Mouse (Mus musculus) lung, embryonic 14.5 days (tissue): ENCODE results near the gene Sntb2. TPM values are rescaled to one million over a fixed set of nuclear protein-coding genes. Genes with fewer than 3 reads are reported as not detected.
"Not testable (repeated sequence)": the region's sequence is repeated elsewhere in the genome, so short reads cannot be mapped to it uniquely, and the experiment has no call there.

Source experiments
- ATAC-seq: fragments of 200-750 bp; cut with Nextera tagmentation; 2 replicates; pipeline ENCODE4 v1.8.0; 2017; ENCODE audit warnings: mild to moderate bottlenecking, moderate TSS enrichment, moderate library complexity; ENCODE audit not compliant: insufficient read depth
- DNase-seq: peaks from one replicate; pipeline ENCODE4 v3.0.0-alpha.2; 2015
- H3K27ac ChIP-seq: fragments of 300-500 bp; sonication (generic); 2 replicates; pipeline ENCODE4 v1.5.1; 2014; ENCODE audit warnings: low read depth, mild to moderate bottlenecking, moderate library complexity
- H3K27me3 ChIP-seq: fragments of 300-500 bp; sonication (generic); 2 replicates; pipeline ENCODE4 v1.6.1; 2014; ENCODE audit warnings: low read length, control low read depth; ENCODE audit not compliant: insufficient read depth
- H3K36me3 ChIP-seq: fragments of 300-500 bp; sonication (generic); 2 replicates; pipeline ENCODE4 v1.6.1; 2014; ENCODE audit warnings: control low read depth; ENCODE audit not compliant: insufficient read depth
- H3K4me1 ChIP-seq: fragments of 300-500 bp; sonication (generic); 2 replicates; pipeline ENCODE4 v1.6.1; 2014; ENCODE audit warnings: antibody characterized with exemption, control low read depth; ENCODE audit not compliant: insufficient read depth
- H3K4me2 ChIP-seq: fragments of 300-500 bp; sonication (generic); 2 replicates; pipeline ENCODE4 v1.6.1; 2014; ENCODE audit warnings: mild to moderate bottlenecking
- H3K4me3 ChIP-seq: fragments of 300-500 bp; sonication (generic); 2 replicates; pipeline ENCODE4 v1.5.1; 2014; ENCODE audit warnings: low read depth, low read length
- H3K9ac ChIP-seq: fragments of 300-500 bp; sonication (generic); 2 replicates; pipeline ENCODE4 v1.6.1; 2014
- H3K9me3 ChIP-seq: fragments of 300-500 bp; sonication (generic); 2 replicates; pipeline ENCODE4 v1.6.1; 2016; ENCODE audit warnings: low read depth, low read length, control low read depth
- CTCF ChIP-seq: IDR thresholded peaks from 2 replicates; pipeline ENCODE4 v1.5.1; 2016; ENCODE audit warnings: antibody characterized with exemption, low read depth
- WGBS: fragments of 180-500 bp; shearing (Covaris S2); extraction: QIAGEN DNeasy Blood & Tissue Kit; methylation state at CpG from one replicate; pipeline ENCODE4 v1.1.7; 2014; 5-methylcytosine and 5-hydroxymethylcytosine counted together
- polyA plus RNA-seq: library from polyadenylated mRNA; unstranded; fragments of >200 nt; fragmentation: Nextera tagmentation; extraction: Ambion mirVana; gene quantifications from 2 replicates; pipeline ENCODE4 v1.2.1, GENCODE M21; 2014

The Sntb2 gene
- polyA plus RNA-seq, 1 experiment from 2014 or later, result 22.1 TPM

DNA sequence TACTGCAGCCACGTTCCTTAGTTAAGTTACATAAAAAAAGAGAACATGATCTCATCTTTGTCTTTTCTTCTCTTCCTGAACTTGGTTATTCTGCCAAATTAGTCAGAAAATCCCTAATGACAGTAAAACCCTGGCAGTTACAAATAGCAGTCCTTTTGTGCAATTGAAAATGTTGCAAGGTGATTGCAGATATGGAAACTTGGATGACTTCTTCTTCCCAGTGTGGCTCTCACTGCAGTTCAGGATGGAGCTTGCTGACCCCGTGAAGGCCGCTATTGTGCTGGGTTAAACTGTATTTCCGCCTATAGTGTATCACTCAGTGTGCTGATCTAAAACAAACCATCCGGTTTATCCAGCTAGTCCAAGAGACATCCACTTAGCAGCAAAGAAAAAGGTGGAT, 36.4 kb downstream of the Sntb2 start:
- Histone ChIP-seq H3K36me3 (no peaks in the 10 kb centered on the region), H3K27ac (no peak overlapping the region), H3K9ac (no peak overlapping the region), H3K27me3 (no peaks in the 10 kb centered on the region), H3K4me2 (no peak overlapping the region), H3K4me1 (0 out of 2 replicates have a peak, but pooled peaks cover 5% of the 10 kb centered on the region), H3K4me3 (no peak overlapping the region), H3K9me3 (no peaks in the 10 kb centered on the region)
- ATAC-seq (no peak), DNase-seq (peak; percentile 53)
- 50% methylated on average over 5 of the region's 5 CpGs for WGBS
- TF ChIP-seq CTCF, result no peak

DNA sequence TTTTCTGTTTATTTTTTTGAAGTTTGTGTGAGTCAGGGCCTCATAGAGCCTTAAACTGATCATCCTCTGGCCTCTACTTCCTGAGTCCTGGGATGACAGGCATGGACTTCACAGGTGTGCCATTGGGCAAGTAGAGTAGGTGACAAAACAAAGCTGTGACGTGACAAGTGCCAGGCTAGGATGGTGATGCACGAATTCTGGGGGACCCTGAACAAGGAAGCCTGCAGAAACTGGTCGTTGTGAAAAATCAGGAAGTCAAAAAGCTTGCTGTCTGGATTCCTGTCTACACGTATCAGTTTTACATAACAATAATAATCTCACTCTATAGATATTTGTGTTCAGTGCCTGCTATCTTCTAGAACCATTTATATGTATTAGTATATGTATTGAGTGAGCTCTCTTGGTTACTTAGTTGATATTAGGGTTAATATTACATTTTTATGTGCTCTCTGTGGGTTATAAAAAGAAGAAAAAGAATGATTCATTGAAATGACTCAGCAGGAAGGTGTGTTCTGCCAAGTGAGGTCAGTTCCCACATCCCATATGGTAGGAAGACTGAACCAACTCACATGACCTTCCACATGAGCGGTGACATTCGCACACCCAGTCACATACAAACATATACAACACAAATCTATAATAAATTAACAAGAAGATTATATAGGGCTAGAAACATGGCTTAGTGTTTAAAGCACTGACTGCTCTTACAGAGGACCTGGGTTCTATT, 37.2 kb downstream of the Sntb2 start:
- ATAC-seq, result no peak
- H3K36me3 ChIP-seq, result no peaks in the 10 kb centered on the region
- WGBS, result 65% methylated on average over 6 of the region's 6 CpGs
- no peak overlapping the region for H3K4me3 ChIP-seq
- 0 out of 2 replicates have a peak overlapping the region, but pooled peaks have one; percentile 31 for H3K27ac ChIP-seq
- no peak overlapping the region for H3K4me2 ChIP-seq
- 0 out of 2 replicates have a peak, but pooled peaks cover 5% of the 10 kb centered on the region for H3K4me1 ChIP-seq
- no peak for DNase-seq
- no peak for TF ChIP-seq CTCF
- H3K9me3 ChIP-seq, result no peaks in the 10 kb centered on the region
- H3K9ac ChIP-seq, result no peak overlapping the region
- no peaks in the 10 kb centered on the region for H3K27me3 ChIP-seq

DNA sequence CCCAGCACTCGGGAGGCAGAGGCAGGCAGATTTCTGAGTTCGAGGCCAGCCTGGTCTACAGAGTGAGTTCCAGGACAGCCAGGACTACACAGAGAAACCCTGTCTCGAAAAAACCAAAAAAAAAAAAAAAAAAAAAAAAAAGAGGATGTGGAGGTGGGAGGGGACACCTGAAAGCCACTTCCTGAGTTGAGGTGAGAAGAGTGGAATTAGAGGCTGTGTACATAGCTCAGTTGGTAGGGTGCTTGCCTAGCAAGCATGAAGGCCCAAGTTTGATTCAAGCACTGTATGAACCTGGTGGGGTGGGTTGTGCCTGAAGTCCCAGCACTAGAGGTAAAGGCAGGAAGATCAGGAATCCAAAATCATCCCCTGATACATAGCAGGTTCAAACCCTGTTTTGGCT, 38.0 kb downstream of the Sntb2 start:
- not testable (repeated sequence) for H3K27me3 ChIP-seq, H3K4me1 ChIP-seq, H3K36me3 ChIP-seq, DNase-seq, H3K4me3 ChIP-seq, H3K27ac ChIP-seq, H3K4me2 ChIP-seq, ATAC-seq, H3K9ac ChIP-seq, H3K9me3 ChIP-seq
- 95% methylated on average over 2 of the region's 3 CpGs for WGBS

DNA sequence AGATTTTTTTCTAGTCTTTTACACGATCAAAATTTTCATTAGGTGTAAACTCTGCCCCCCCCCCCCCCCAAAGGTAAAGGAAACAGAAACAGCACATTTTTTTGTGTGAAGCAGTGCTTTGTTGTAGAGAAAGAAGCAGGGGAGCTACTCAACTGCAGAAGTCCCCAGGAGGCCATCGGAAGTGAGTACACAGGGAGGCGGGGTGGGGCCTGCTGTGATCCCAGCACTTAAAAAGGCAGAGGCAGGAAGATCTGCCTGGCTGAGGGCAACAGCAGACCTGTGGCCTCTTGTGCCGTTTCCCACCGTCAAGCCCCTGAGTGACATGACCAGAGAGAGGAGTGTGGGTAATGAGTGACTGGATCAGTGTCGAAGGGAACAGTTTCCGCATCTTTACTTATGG, 39.2 kb downstream of the Sntb2 start:
- 67% methylated on average over 7 of the region's 7 CpGs for WGBS
- Histone ChIP-seq H3K4me1 (0 out of 2 replicates have a peak, but pooled peaks cover 3% of the 10 kb centered on the region), H3K4me2 (no peak overlapping the region), H3K36me3 (no peaks in the 10 kb centered on the region), H3K27me3 (no peaks in the 10 kb centered on the region), H3K27ac (no peak overlapping the region), H3K9me3 (no peaks in the 10 kb centered on the region), H3K9ac (no peak overlapping the region), H3K4me3 (no peak overlapping the region)
- DNase-seq (no peak), ATAC-seq (no peak)
- TF ChIP-seq CTCF, result no peak

DNA sequence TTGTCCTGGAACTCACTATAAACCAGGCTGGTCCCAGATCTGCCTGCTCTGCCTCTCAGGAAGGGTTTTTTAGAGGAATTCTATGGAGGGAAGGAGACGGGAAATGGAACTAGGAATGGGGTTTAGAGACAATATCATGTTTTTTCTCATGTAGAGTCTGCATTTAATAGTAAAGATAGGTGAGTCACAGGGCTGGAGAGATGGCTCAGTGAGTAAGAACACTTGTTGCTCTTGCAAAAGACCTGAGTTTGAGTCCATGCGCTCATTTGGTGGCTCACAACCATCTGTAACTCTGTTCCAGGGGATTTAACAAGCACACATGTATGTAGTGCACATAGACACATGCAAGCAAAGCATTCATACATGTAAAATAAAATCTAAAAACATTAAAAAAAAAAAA, 40.2 kb downstream of the Sntb2 start:
- ATAC-seq (no peak), DNase-seq (no peak)
- Histone ChIP-seq H3K4me2 (no peak overlapping the region), H3K27me3 (no peaks in the 10 kb centered on the region), H3K4me3 (no peak overlapping the region), H3K4me1 (no peaks in the 10 kb centered on the region), H3K36me3 (no peaks in the 10 kb centered on the region; the same call in 1 of the 2 replicates), H3K9me3 (no peaks in the 10 kb centered on the region), H3K9ac (no peak overlapping the region), H3K27ac (no peak overlapping the region)
- TF ChIP-seq CTCF, result no peak
- 89% methylated on average over 2 of the region's 2 CpGs for WGBS

DNA sequence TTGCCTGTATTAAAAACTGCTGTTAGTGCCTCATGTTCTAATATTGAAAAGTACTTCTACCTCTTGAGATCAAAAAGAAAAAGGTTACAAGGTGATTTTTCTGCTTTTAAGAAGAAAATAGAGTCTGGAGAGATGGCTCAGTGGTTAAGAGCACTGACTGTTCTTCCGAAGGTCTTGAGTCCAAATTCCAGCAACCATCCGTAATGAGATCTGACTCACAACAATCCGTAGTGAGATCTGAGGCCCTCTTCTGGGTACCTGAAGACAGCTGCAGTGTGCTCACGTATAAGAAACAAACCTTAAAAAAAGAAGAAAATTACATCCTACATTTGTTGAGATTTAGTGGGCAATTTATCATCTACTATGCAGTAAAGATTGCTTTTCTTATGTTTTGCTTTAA, 40.9 kb downstream of the Sntb2 start:
- Histone ChIP-seq H3K36me3 (peaks cover 4% of the 10 kb centered on the region), H3K27ac (no peak overlapping the region), H3K9ac (no peak overlapping the region), H3K4me2 (no peak overlapping the region), H3K27me3 (no peaks in the 10 kb centered on the region), H3K4me1 (no peaks in the 10 kb centered on the region), H3K9me3 (no peaks in the 10 kb centered on the region), H3K4me3 (no peak overlapping the region)
- 69% methylated on average over 4 of the region's 4 CpGs for WGBS
- no peak for ATAC-seq
- DNase-seq, result no peak
- TF ChIP-seq CTCF, result no peak

DNA sequence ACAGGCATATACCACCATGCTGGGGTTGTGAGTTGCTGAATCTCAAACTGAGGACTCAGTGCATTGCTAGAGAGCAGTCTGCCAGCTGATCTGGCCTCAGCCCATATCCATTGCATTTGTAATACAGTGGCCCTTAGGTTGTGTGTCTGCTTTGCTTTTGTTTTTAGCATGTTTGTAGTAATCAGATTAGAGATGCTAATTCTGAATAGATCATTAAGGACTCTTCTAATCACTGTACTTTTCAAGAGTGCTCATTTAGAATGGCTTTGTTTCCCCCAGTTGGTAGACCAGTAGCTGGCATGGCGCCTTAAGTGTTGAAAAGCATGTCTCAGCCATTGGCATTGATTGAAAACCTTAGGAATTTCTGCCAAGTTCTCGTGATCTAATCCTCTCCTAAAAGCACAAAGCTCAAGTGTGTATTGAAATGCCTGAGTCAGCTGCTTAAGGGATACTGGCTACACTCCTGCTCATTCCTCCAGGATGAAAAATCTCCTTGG, 43.3 kb downstream of the Sntb2 start:
- Histone ChIP-seq H3K4me3 (no peak overlapping the region), H3K4me2 (no peak overlapping the region), H3K9me3 (no peaks in the 10 kb centered on the region), H3K27me3 (no peaks in the 10 kb centered on the region), H3K27ac (0 out of 2 replicates have a peak overlapping the region, but pooled peaks have one; percentile 39), H3K4me1 (no peaks in the 10 kb centered on the region), H3K9ac (no peak overlapping the region), H3K36me3 (peaks cover 11% of the 10 kb centered on the region)
- 24% methylated on average over 2 of the region's 2 CpGs for WGBS
- DNase-seq, result peak; percentile 80
- ATAC-seq, result peak; percentile 58; the same call in 1 of the 2 replicates
- no peak for TF ChIP-seq CTCF
